Mouse (Mus musculus): ENCODE data around the gene Olfr1220. TPM values are rescaled to one million over a fixed set of nuclear protein-coding genes. Genes with fewer than 3 reads are reported as not detected.

Olfr1220 gene
- polyA plus RNA-seq, 1 experiment = not detected

DNA sequence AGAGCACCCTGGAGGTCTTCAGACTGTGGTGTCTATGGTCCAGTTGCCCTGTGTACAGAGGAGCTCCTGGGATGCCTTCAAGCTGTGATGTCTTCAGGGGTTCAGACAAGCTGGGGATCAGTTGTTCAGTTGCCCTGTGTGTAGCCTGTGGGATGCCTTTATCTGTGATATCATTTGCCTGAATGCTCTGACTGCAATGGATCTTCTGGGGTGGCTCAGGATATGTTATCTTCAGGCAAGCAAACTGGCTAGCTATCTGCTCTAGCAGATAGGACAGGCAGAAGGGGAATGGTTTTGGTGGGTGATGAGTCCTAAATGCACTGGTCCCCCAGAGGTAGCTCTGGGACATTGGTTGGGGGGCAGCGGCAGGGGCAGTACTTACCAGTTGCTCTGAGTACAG, 12.8 kb downstream of the Olfr1220 start:
- TF ChIP-seq CTCF (IDR thresholded peaks at IDR 0.05; ENCODE audit: control insufficient read depth, insufficient read depth, insufficient read length) (no peak), CEBPB (IDR thresholded peaks at IDR 0.05; ENCODE audit: low read depth) (no peak)
- H3K79me2 ChIP-seq (ENCODE audit: control insufficient read depth, insufficient read depth) = no peaks in the 10 kb centered on the region

GRCm38 (mm10) chr2:89083413-89083812, 23.2 kb downstream of the Olfr1220 start, which contains the start of gene Olfr1219:
Gene Olfr1219, minus strand, starts transcription at chr2:89083513.
- Histone ChIP-seq H3K79me2 (ENCODE audit: control insufficient read depth, insufficient read depth) (no peaks in the 10 kb centered on the region), H3ac (ENCODE audit: control insufficient read depth, insufficient read length, low read depth) (no peak within 1 kb of the TSS), H3K4me3 (ENCODE audit: insufficient read depth, poor library complexity, severe bottlenecking) (no peak within 1 kb of the TSS), H3K27me3 (ENCODE audit: control insufficient read depth, insufficient read depth, insufficient read length) (no peaks in the 10 kb centered on the region), H3K79me3 (ENCODE audit: low read depth) (no peaks in the 10 kb centered on the region), H3K36me3 (ENCODE audit: control insufficient read depth, insufficient read depth) (no peaks in the 10 kb centered on the region)
- no peak for TF ChIP-seq USF1 (IDR thresholded peaks at IDR 0.05; ENCODE audit: low read depth)
- no peak for TF ChIP-seq MYOG (IDR thresholded peaks at IDR 0.05; ENCODE audit: control insufficient read depth, extremely low read depth, insufficient read length)
- no peak for TF ChIP-seq CTCF (IDR thresholded peaks at IDR 0.05; ENCODE audit: control insufficient read depth, insufficient read depth, insufficient read length)
- no peak for TF ChIP-seq MAX (IDR thresholded peaks at IDR 0.05)
- no peak for TF ChIP-seq FOSL1 (IDR thresholded peaks at IDR 0.05; ENCODE audit: insufficient read depth, low read length, poor library complexity, severe bottlenecking)
- no peak for TF ChIP-seq CEBPB (IDR thresholded peaks at IDR 0.05; ENCODE audit: low read depth)
- TF ChIP-seq MYOD1 (IDR thresholded peaks at IDR 0.05; ENCODE audit: control insufficient read depth, insufficient read length, low read depth) = no peak

More for the DNA sequence above, 12.8 kb downstream of the Olfr1220 start:
- Histone ChIP-seq H3K27me3 (ENCODE audit: control insufficient read depth, insufficient read depth, insufficient read length) (no peaks in the 10 kb centered on the region), H3K4me3 (ENCODE audit: insufficient read depth, poor library complexity, severe bottlenecking) (no peak overlapping the region), H3K79me3 (ENCODE audit: low read depth) (no peaks in the 10 kb centered on the region), H3ac (ENCODE audit: control insufficient read depth, insufficient read length, low read depth) (no peak overlapping the region), H3K36me3 (ENCODE audit: control insufficient read depth, insufficient read depth) (no peaks in the 10 kb centered on the region)

DNA sequence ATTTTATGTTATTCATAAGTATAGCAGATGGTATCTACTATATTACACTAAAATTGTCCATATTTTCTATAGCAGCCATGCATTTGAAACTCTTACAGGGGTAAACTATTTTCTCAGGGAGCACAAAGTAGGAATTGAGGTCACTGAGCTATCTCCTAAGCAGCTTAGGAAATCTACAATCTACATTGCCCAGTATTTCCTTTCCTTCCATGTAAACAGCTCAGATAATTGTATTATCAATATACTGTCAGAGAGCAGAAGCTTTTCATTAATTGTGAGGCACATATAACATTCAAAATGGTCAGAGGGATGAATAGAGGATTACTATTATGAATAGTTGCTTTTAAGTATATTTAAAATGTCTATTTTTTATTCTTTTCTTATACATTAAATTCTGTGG, 25.1 kb downstream of the Olfr1220 start:
- no peak for TF ChIP-seq MYOD1 (IDR thresholded peaks at IDR 0.05; ENCODE audit: control insufficient read depth, insufficient read length, low read depth)
- no peak for TF ChIP-seq CEBPB (IDR thresholded peaks at IDR 0.05; ENCODE audit: low read depth)
- TF ChIP-seq CTCF (IDR thresholded peaks at IDR 0.05; ENCODE audit: control insufficient read depth, insufficient read depth, insufficient read length) = no peak
- H3K4me3 ChIP-seq (ENCODE audit: insufficient read depth, poor library complexity, severe bottlenecking) = no peak overlapping the region
- H3K27me3 ChIP-seq (ENCODE audit: control insufficient read depth, insufficient read depth, insufficient read length) = no peaks in the 10 kb centered on the region
- H3K79me2 ChIP-seq (ENCODE audit: control insufficient read depth, insufficient read depth) = no peaks in the 10 kb centered on the region
- no peaks in the 10 kb centered on the region for H3K36me3 ChIP-seq (ENCODE audit: control insufficient read depth, insufficient read depth)
- H3K79me3 ChIP-seq (ENCODE audit: low read depth) = no peaks in the 10 kb centered on the region
- H3ac ChIP-seq (ENCODE audit: control insufficient read depth, insufficient read length, low read depth) = no peak overlapping the region

DNA sequence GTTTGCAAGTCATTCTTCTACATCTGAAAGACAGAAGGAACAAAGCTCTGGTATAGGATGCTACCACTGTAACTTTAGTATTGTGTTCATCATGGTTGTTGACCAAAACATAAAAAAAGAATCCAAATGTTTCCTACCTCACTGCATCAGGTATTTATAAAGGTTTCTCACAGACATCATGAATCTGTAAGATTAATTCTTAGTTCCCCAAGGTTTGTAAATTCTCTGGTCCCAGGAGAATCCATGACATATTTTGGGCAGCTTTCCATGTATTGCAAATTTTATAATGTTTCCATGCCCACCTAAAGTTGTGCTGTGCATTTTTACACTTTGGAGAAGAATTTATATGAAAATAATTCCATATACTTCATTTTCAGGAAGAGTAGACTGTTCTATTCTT, 45.5 kb downstream of the Olfr1220 start, which contains the start of gene Olfr1218:
Gene Olfr1218 (minus strand): TSS at position 101 of the 400 bp plus-strand sequence.
- TF ChIP-seq MYOD1 (IDR thresholded peaks at IDR 0.05; ENCODE audit: control insufficient read depth, insufficient read length, low read depth) (no peak), USF1 (IDR thresholded peaks at IDR 0.05; ENCODE audit: low read depth) (no peak), MAX (IDR thresholded peaks at IDR 0.05) (no peak), CEBPB (IDR thresholded peaks at IDR 0.05; ENCODE audit: low read depth) (no peak), FOSL1 (IDR thresholded peaks at IDR 0.05; ENCODE audit: insufficient read depth, low read length, poor library complexity, severe bottlenecking) (no peak), MYOG (IDR thresholded peaks at IDR 0.05; ENCODE audit: control insufficient read depth, extremely low read depth, insufficient read length) (no peak), CTCF (IDR thresholded peaks at IDR 0.05; ENCODE audit: control insufficient read depth, insufficient read depth, insufficient read length) (no peak)
- Histone ChIP-seq H3ac (ENCODE audit: control insufficient read depth, insufficient read length, low read depth) (no peak within 1 kb of the TSS), H3K27me3 (ENCODE audit: control insufficient read depth, insufficient read depth, insufficient read length) (no peaks in the 10 kb centered on the region), H3K79me2 (ENCODE audit: control insufficient read depth, insufficient read depth) (no peaks in the 10 kb centered on the region), H3K79me3 (ENCODE audit: low read depth) (no peaks in the 10 kb centered on the region), H3K36me3 (ENCODE audit: control insufficient read depth, insufficient read depth) (no peaks in the 10 kb centered on the region), H3K4me3 (ENCODE audit: insufficient read depth, poor library complexity, severe bottlenecking) (no peak within 1 kb of the TSS)

Other genes starting within 250 kb of the Olfr1220 start
- gene Olfr1206, start 243.6 kb downstream of the Olfr1220 start, polyA plus RNA-seq (2012; fragmentation: generic; extraction: Trizol) = not detected
- not detected for gene Olfr1208, start 204.5 kb downstream of the Olfr1220 start, polyA plus RNA-seq (2012; fragmentation: generic; extraction: Trizol)
- not detected for gene Olfr1209, start 191.7 kb downstream of the Olfr1220 start, polyA plus RNA-seq (2012; fragmentation: generic; extraction: Trizol)
- gene Olfr1211, start 168.7 kb downstream of the Olfr1220 start, polyA plus RNA-seq (2012; fragmentation: generic; extraction: Trizol) = not detected
- gene Olfr1212, start 152.9 kb downstream of the Olfr1220 start, polyA plus RNA-seq (2012; fragmentation: generic; extraction: Trizol) = not detected
- gene Gm13762, start 126.6 kb downstream of the Olfr1220 start, polyA plus RNA-seq (2012; fragmentation: generic; extraction: Trizol) = not detected
- not detected for gene Olfr1214, start 114.2 kb downstream of the Olfr1220 start, polyA plus RNA-seq (2012; fragmentation: generic; extraction: Trizol)
- gene Olfr1215, start 99.9 kb downstream of the Olfr1220 start, polyA plus RNA-seq (2012; fragmentation: generic; extraction: Trizol) = not detected
- gene Olfr1216, start 88.5 kb downstream of the Olfr1220 start, polyA plus RNA-seq (2012; fragmentation: generic; extraction: Trizol) = not detected
- not detected for gene Olfr1217, start 74.8 kb downstream of the Olfr1220 start, polyA plus RNA-seq (2012; fragmentation: generic; extraction: Trizol)
- not detected for gene Olfr1218, start 45.6 kb downstream of the Olfr1220 start, polyA plus RNA-seq (2012; fragmentation: generic; extraction: Trizol)
- gene Olfr1219, start 23.3 kb downstream of the Olfr1220 start, polyA plus RNA-seq (2012; fragmentation: generic; extraction: Trizol) = not detected
- gene Olfr1221, start 10.4 kb upstream of the Olfr1220 start, polyA plus RNA-seq (2012; fragmentation: generic; extraction: Trizol) = not detected
- gene Olfr1222, start 26.2 kb upstream of the Olfr1220 start, polyA plus RNA-seq (2012; fragmentation: generic; extraction: Trizol) = not detected
- not detected for gene Olfr1223, start 44.7 kb upstream of the Olfr1220 start, polyA plus RNA-seq (2012; fragmentation: generic; extraction: Trizol)
- not detected for gene Olfr1224-ps1, start 57.3 kb upstream of the Olfr1220 start, polyA plus RNA-seq (2012; fragmentation: generic; extraction: Trizol)
- not detected for gene Olfr1225, start 67.8 kb upstream of the Olfr1220 start, polyA plus RNA-seq (2012; fragmentation: generic; extraction: Trizol)
- not detected for gene Olfr1226, start 93.2 kb upstream of the Olfr1220 start, polyA plus RNA-seq (2012; fragmentation: generic; extraction: Trizol)
- gene Olfr1228, start 147.2 kb upstream of the Olfr1220 start, polyA plus RNA-seq (2012; fragmentation: generic; extraction: Trizol) = not detected
- gene Olfr1229, start 181.2 kb upstream of the Olfr1220 start, polyA plus RNA-seq (2012; fragmentation: generic; extraction: Trizol) = not detected
- not detected for gene Olfr1230, start 190.4 kb upstream of the Olfr1220 start, polyA plus RNA-seq (2012; fragmentation: generic; extraction: Trizol)
- gene Olfr1231, start 200.2 kb upstream of the Olfr1220 start, polyA plus RNA-seq (2012; fragmentation: generic; extraction: Trizol) = not detected
- gene Olfr1232, start 222.8 kb upstream of the Olfr1220 start, polyA plus RNA-seq (2012; fragmentation: generic; extraction: Trizol) = not detected
- gene Olfr1233, start 235.6 kb upstream of the Olfr1220 start, polyA plus RNA-seq (2012; fragmentation: generic; extraction: Trizol) = not detected